Mouse (Mus musculus): ENCODE measurements around the gene Foxp3.

DNA sequence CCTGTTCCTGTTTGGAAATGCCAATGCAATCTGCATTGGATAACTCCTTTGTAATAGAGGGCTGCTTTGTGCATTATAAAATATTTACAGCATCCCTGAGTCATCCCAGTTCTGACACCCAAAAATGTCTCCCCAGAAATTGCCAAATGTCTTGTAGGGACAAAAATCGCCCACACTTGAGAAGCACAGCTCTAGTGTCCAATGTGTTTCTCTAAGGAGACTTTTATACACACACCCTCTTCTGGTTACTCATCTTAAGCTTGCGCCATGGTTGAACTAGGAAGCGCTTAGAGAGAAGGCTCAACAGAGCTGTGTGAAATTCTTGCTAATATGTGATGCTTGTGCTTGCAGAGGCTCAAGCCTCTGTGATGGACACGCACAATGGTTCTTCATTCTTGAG is 20.0 kb upstream of the Foxp3 start:
- TF ChIP-seq CTCF (IDR thresholded peaks at IDR 0.05; ENCODE audit: borderline replicate concordance, control insufficient read depth, extremely low read depth, insufficient read depth, low read length, poor library complexity), result no peak
- no peak for TF ChIP-seq POLR2A (IDR thresholded peaks at IDR 0.05; ENCODE audit: control insufficient read depth, extremely low read depth, insufficient read depth, low read length, poor library complexity)
